Mouse (Mus musculus) midbrain, embryonic 14.5 days (tissue): ENCODE results near the gene Sec22c. TPM values are rescaled to one million over a fixed set of nuclear protein-coding genes. Genes with fewer than 3 reads are reported as not detected.

Source experiments
- ATAC-seq: fragments of 200-750 bp; cut with Nextera tagmentation; 2 replicates; pipeline ENCODE4 v1.8.0; 2017; ENCODE audit warnings: moderate number of reproducible peaks, moderate library complexity; ENCODE audit not compliant: low FRiP score, low TSS enrichment
- DNase-seq: peaks from one replicate; pipeline ENCODE4 v3.0.0-alpha.2; 2015
- H3K27ac ChIP-seq: fragments of 300-500 bp; sonication (generic); replicated peaks from 2 replicates; pipeline ENCODE4 v1.5.1; 2014; ENCODE audit warnings: mild to moderate bottlenecking, low read depth, low read length, moderate library complexity
- H3K27me3 ChIP-seq: fragments of 300-500 bp; sonication (generic); 2 replicates; pipeline ENCODE4 v1.6.1; 2014; ENCODE audit warnings: low read length, control low read depth, mixed read lengths; ENCODE audit not compliant: control insufficient read depth, insufficient read depth
- H3K36me3 ChIP-seq: fragments of 300-500 bp; sonication (generic); 2 replicates; pipeline ENCODE4 v1.6.1; 2014; ENCODE audit warnings: low read length, control low read depth; ENCODE audit not compliant: control insufficient read depth, insufficient read depth
- H3K4me1 ChIP-seq: fragments of 300-500 bp; sonication (generic); 2 replicates; pipeline ENCODE4 v1.6.1; 2014; ENCODE audit warnings: mild to moderate bottlenecking, antibody characterized with exemption, low read length, control low read depth; ENCODE audit not compliant: control insufficient read depth, insufficient read depth
- H3K4me2 ChIP-seq: fragments of 300-500 bp; sonication (generic); 2 replicates; pipeline ENCODE4 v1.6.1; 2014; ENCODE audit warnings: mild to moderate bottlenecking, low read length, moderate library complexity
- H3K4me3 ChIP-seq: fragments of 300-500 bp; sonication (generic); replicated peaks from 2 replicates; pipeline ENCODE4 v1.5.1; 2014; ENCODE audit warnings: low read depth, low read length
- H3K9ac ChIP-seq: fragments of 300-500 bp; sonication (generic); replicated peaks from 2 replicates; pipeline ENCODE4 v1.6.1; 2014; ENCODE audit warnings: mild to moderate bottlenecking, low read length, moderate library complexity
- H3K9me3 ChIP-seq: fragments of 300-500 bp; sonication (generic); 2 replicates; pipeline ENCODE4 v1.6.1; 2016; ENCODE audit warnings: low read length, control low read depth, mixed read lengths; ENCODE audit not compliant: control insufficient read depth
- WGBS: fragments of 180-500 bp; shearing (Covaris S2); extraction: QIAGEN DNeasy Blood & Tissue Kit; methylation state at CpG from one replicate; pipeline ENCODE4 v1.1.7; 2014; 5-methylcytosine and 5-hydroxymethylcytosine counted together
- polyA plus RNA-seq: library from polyadenylated mRNA; unstranded; fragments of >200 nt; fragmentation: Nextera tagmentation; extraction: Ambion mirVana; gene quantifications from 2 replicates; pipeline ENCODE4 v1.2.1, GENCODE M21; 2014

Gene Sec22c
- polyA plus RNA-seq, 1 experiment from 2014 or later = 27.7 TPM

- ATAC-seq (peak; percentile 62; the same call in 1 of the 2 replicates), DNase-seq (peak; percentile 80)
- no peaks in the 10 kb centered on the region for H3K4me1 ChIP-seq
- no peaks in the 10 kb centered on the region for H3K9me3 ChIP-seq
- no peaks in the 10 kb centered on the region for H3K27me3 ChIP-seq
- no peak overlapping the region for H3K4me3 ChIP-seq
- H3K27ac ChIP-seq = no peak overlapping the region
- WGBS = 21% methylated on average over 6 of the region's 6 CpGs
- no peak overlapping the region for H3K9ac ChIP-seq
- no peak overlapping the region for H3K4me2 ChIP-seq
- peaks cover 32% of the 10 kb centered on the region for H3K36me3 ChIP-seq
Observed at GRCm38 (mm10) chr9:121679549-121679948, 25.7 kb downstream of the Sec22c start.

GRCm38 (mm10) chr9:121677476-121677875 is 27.8 kb downstream of the Sec22c start:
- DNase-seq (no peak), ATAC-seq (no peak)
- no peaks in the 10 kb centered on the region for H3K4me1 ChIP-seq
- WGBS = 83% methylated on average over 8 of the region's 8 CpGs
- no peak overlapping the region for H3K4me2 ChIP-seq
- no peak overlapping the region for H3K4me3 ChIP-seq
- no peak overlapping the region for H3K9ac ChIP-seq
- H3K27me3 ChIP-seq = no peaks in the 10 kb centered on the region
- peaks cover 13% of the 10 kb centered on the region for H3K36me3 ChIP-seq
- no peaks in the 10 kb centered on the region for H3K9me3 ChIP-seq
- no peak overlapping the region for H3K27ac ChIP-seq

- Histone ChIP-seq H3K9me3 (no peaks in the 10 kb centered on the region), H3K36me3 (peaks cover 9% of the 10 kb centered on the region), H3K4me3 (no peak overlapping the region), H3K4me1 (no peaks in the 10 kb centered on the region), H3K27ac (no peak overlapping the region), H3K9ac (no peak overlapping the region), H3K27me3 (no peaks in the 10 kb centered on the region), H3K4me2 (no peak overlapping the region)
- ATAC-seq (no peak), DNase-seq (no peak)
- 85% methylated on average over 4 of the region's 4 CpGs for WGBS
Observed at GRCm38 (mm10) chr9:121677069-121677468, 28.2 kb downstream of the Sec22c start.

- Histone ChIP-seq H3K9ac (no peak overlapping the region), H3K4me2 (no peak overlapping the region), H3K4me1 (no peaks in the 10 kb centered on the region), H3K27me3 (no peaks in the 10 kb centered on the region), H3K36me3 (no peaks in the 10 kb centered on the region), H3K4me3 (no peak overlapping the region), H3K27ac (no peak overlapping the region), H3K9me3 (no peaks in the 10 kb centered on the region)
- no peak for ATAC-seq
- no peak for DNase-seq
- WGBS = 87% methylated on average over 2 of the region's 2 CpGs
Observed at GRCm38 (mm10) chr9:121675556-121675955, 29.7 kb downstream of the Sec22c start.

GRCm38 (mm10) chr9:121675011-121675410 is 30.3 kb downstream of the Sec22c start:
- H3K36me3 ChIP-seq = no peaks in the 10 kb centered on the region
- H3K9ac ChIP-seq = no peak overlapping the region
- no peaks in the 10 kb centered on the region for H3K27me3 ChIP-seq
- H3K4me1 ChIP-seq = 0 out of 2 replicates have a peak, but pooled peaks cover under 1% of the 10 kb centered on the region
- no peaks in the 10 kb centered on the region for H3K9me3 ChIP-seq
- H3K27ac ChIP-seq = no peak overlapping the region
- DNase-seq (no peak), ATAC-seq (no peak)
- WGBS = 87% methylated on average over 9 of the region's 9 CpGs
- no peak overlapping the region for H3K4me2 ChIP-seq
- H3K4me3 ChIP-seq = no peak overlapping the region

GRCm38 (mm10) chr9:121673716-121674115 is 31.6 kb downstream of the Sec22c start:
- no peaks in the 10 kb centered on the region for H3K9me3 ChIP-seq
- H3K4me1 ChIP-seq = 0 out of 2 replicates have a peak, but pooled peaks cover 5% of the 10 kb centered on the region
- ATAC-seq (no peak), DNase-seq (no peak)
- H3K9ac ChIP-seq = no peak overlapping the region
- H3K4me2 ChIP-seq = no peak overlapping the region
- no peaks in the 10 kb centered on the region for H3K36me3 ChIP-seq
- H3K27me3 ChIP-seq = 0 out of 2 replicates have a peak, but pooled peaks cover under 1% of the 10 kb centered on the region
- no peak overlapping the region for H3K4me3 ChIP-seq
- no peak overlapping the region for H3K27ac ChIP-seq
- 83% methylated on average over 5 of the region's 5 CpGs for WGBS

- Histone ChIP-seq H3K9me3 (no peaks in the 10 kb centered on the region), H3K27ac (no peak overlapping the region), H3K4me2 (no peak overlapping the region), H3K27me3 (0 out of 2 replicates have a peak, but pooled peaks cover 6% of the 10 kb centered on the region), H3K9ac (no peak overlapping the region), H3K36me3 (no peaks in the 10 kb centered on the region), H3K4me1 (0 out of 2 replicates have a peak, but pooled peaks cover 5% of the 10 kb centered on the region), H3K4me3 (no peak overlapping the region)
- DNase-seq = no peak
- WGBS = 68% methylated on average over 5 of the region's 5 CpGs
- no peak for ATAC-seq
Observed at GRCm38 (mm10) chr9:121672311-121672710, 33.0 kb downstream of the Sec22c start.

- H3K27me3 ChIP-seq = 0 out of 2 replicates have a peak, but pooled peaks cover 6% of the 10 kb centered on the region
- DNase-seq = peak; percentile 81
- WGBS = 20% methylated on average over 7 of the region's 7 CpGs
- H3K4me2 ChIP-seq = no peak overlapping the region
- no peak for ATAC-seq
- no peaks in the 10 kb centered on the region for H3K36me3 ChIP-seq
- no peak overlapping the region for H3K27ac ChIP-seq
- H3K9me3 ChIP-seq = no peaks in the 10 kb centered on the region
- 0 out of 2 replicates have a peak, but pooled peaks cover 5% of the 10 kb centered on the region for H3K4me1 ChIP-seq
- no peak overlapping the region for H3K9ac ChIP-seq
- H3K4me3 ChIP-seq = no peak overlapping the region
Observed at GRCm38 (mm10) chr9:121671300-121671699, 34.0 kb downstream of the Sec22c start.

GRCm38 (mm10) chr9:121669348-121669791 is 35.9 kb downstream of the Sec22c start:
- ATAC-seq (peak; percentile 55; the same call in 1 of the 2 replicates), DNase-seq (peak; percentile 85)
- under 1% methylated on average over 28 of the region's 28 CpGs for WGBS

More at GRCm38 (mm10) chr9:121669348-121669791, 35.9 kb downstream of the Sec22c start:
- H3K9ac ChIP-seq = peak overlapping the region; percentile 62
- H3K27ac ChIP-seq = no peak overlapping the region
- H3K4me2 ChIP-seq = peak overlapping the region; percentile 65
- H3K36me3 ChIP-seq = no peaks in the 10 kb centered on the region
- H3K4me3 ChIP-seq = peak overlapping the region; percentile 38
- 0 out of 2 replicates have a peak, but pooled peaks cover 5% of the 10 kb centered on the region for H3K4me1 ChIP-seq
- no peaks in the 10 kb centered on the region for H3K9me3 ChIP-seq
- 0 out of 2 replicates have a peak, but pooled peaks cover 6% of the 10 kb centered on the region for H3K27me3 ChIP-seq
